Mouse (Mus musculus) heart, embryonic 10.5 days (tissue): ENCODE measurements at regions not wholly inside any gene's neighbourhood (a gene's known extent, or its start where the extent isn't known, plus 50 kb on each side); places are given as distances from the start of the nearest gene placed in this dataset.

Experiments
- DNase-seq: peaks from one replicate; pipeline ENCODE4 v3.0.0-alpha.2; 2017; ENCODE audit warnings: low spot score
- H3K27ac ChIP-seq: fragments of 300-500 bp; sonication (generic); 2 replicates; pipeline ENCODE4 v1.5.1; 2016; ENCODE audit warnings: mild to moderate bottlenecking
- H3K27me3 ChIP-seq: fragments of 300-500 bp; sonication (generic); 2 replicates; pipeline ENCODE4 v1.6.1; 2016; ENCODE audit warnings: mild to moderate bottlenecking; ENCODE audit not compliant: poor library complexity, insufficient read depth, severe bottlenecking
- H3K36me3 ChIP-seq: fragments of 300-500 bp; sonication (generic); 2 replicates; pipeline ENCODE4 v1.6.1; 2016; ENCODE audit warnings: mild to moderate bottlenecking, moderate library complexity
- H3K4me1 ChIP-seq: fragments of 300-500 bp; sonication (generic); 2 replicates; pipeline ENCODE4 v1.6.1; 2016; ENCODE audit warnings: mild to moderate bottlenecking
- H3K4me3 ChIP-seq: fragments of 300-500 bp; sonication (generic); 2 replicates; pipeline ENCODE4 v1.5.1; 2016; ENCODE audit warnings: mild to moderate bottlenecking, moderate library complexity
- H3K9me3 ChIP-seq: fragments of 300-500 bp; sonication (generic); 2 replicates; pipeline ENCODE4 v1.6.1; 2016; ENCODE audit warnings: mild to moderate bottlenecking, moderate library complexity
- WGBS: fragments of 180-500 bp; shearing (Covaris S2); methylation state at CpG from one replicate; pipeline ENCODE4 v1.1.7; 2016; 5-methylcytosine and 5-hydroxymethylcytosine counted together

- 77% methylated on average over 4 of the region's 4 CpGs for WGBS
- H3K36me3 ChIP-seq = no peaks in the 10 kb centered on the region
- H3K4me3 ChIP-seq = no peak overlapping the region
- H3K9me3 ChIP-seq = no peaks in the 10 kb centered on the region
- H3K27me3 ChIP-seq = no peaks in the 10 kb centered on the region
- no peak for DNase-seq
- H3K4me1 ChIP-seq = peaks cover 23% of the 10 kb centered on the region
- H3K27ac ChIP-seq = no peak overlapping the region
Measured at GRCm38 (mm10) chr15:62093672-62094071, 1170.9 kb upstream of the A1bg start.

- DNase-seq = no peak
- H3K9me3 ChIP-seq = no peaks in the 10 kb centered on the region
- H3K27ac ChIP-seq = peak overlapping the region; percentile 60
- WGBS = 8% methylated on average over 5 of the region's 5 CpGs
- H3K4me1 ChIP-seq = peaks cover 18% of the 10 kb centered on the region
- H3K27me3 ChIP-seq = no peaks in the 10 kb centered on the region
- no peak overlapping the region for H3K4me3 ChIP-seq
- H3K36me3 ChIP-seq = no peaks in the 10 kb centered on the region
Measured at GRCm38 (mm10) chr15:62092671-62093185, 1169.9 kb upstream of the A1bg start.

GRCm38 (mm10) chr15:62091746-62092659 is 1169.2 kb upstream of the A1bg start:
- no peak for DNase-seq
- H3K27me3 ChIP-seq = no peaks in the 10 kb centered on the region
- peaks cover 18% of the 10 kb centered on the region for H3K4me1 ChIP-seq
- H3K4me3 ChIP-seq = no peak overlapping the region
- no peaks in the 10 kb centered on the region for H3K36me3 ChIP-seq
- peak overlapping the region; percentile 60 for H3K27ac ChIP-seq
- WGBS = 36% methylated on average over 12 of the region's 12 CpGs
- H3K9me3 ChIP-seq = no peaks in the 10 kb centered on the region

- H3K36me3 ChIP-seq = no peaks in the 10 kb centered on the region
- no peak overlapping the region for H3K4me3 ChIP-seq
- H3K27me3 ChIP-seq = no peaks in the 10 kb centered on the region
- H3K4me1 ChIP-seq = peaks cover 18% of the 10 kb centered on the region
- no peak overlapping the region for H3K27ac ChIP-seq
- 79% methylated on average over 5 of the region's 5 CpGs for WGBS
- H3K9me3 ChIP-seq = no peaks in the 10 kb centered on the region
- DNase-seq = no peak
Measured at GRCm38 (mm10) chr15:62091144-62091543, 1168.3 kb upstream of the A1bg start.

- Histone ChIP-seq H3K4me1 (peaks cover 18% of the 10 kb centered on the region), H3K27ac (no peak overlapping the region), H3K9me3 (no peaks in the 10 kb centered on the region), H3K4me3 (no peak overlapping the region), H3K36me3 (no peaks in the 10 kb centered on the region), H3K27me3 (no peaks in the 10 kb centered on the region)
- WGBS = 90% methylated on average over 4 of the region's 4 CpGs
- no peak for DNase-seq
Measured at GRCm38 (mm10) chr15:62088341-62088740, 1165.5 kb upstream of the A1bg start.

- no peak for DNase-seq
- Histone ChIP-seq H3K27ac (no peak overlapping the region), H3K9me3 (no peaks in the 10 kb centered on the region), H3K27me3 (no peaks in the 10 kb centered on the region), H3K4me3 (no peak overlapping the region), H3K4me1 (peaks cover 15% of the 10 kb centered on the region), H3K36me3 (no peaks in the 10 kb centered on the region)
- 39% methylated on average over 6 of the region's 6 CpGs for WGBS
Measured at GRCm38 (mm10) chr15:62087755-62088154, 1164.9 kb upstream of the A1bg start.

- Histone ChIP-seq H3K27me3 (no peaks in the 10 kb centered on the region), H3K27ac (no peak overlapping the region), H3K4me1 (no peaks in the 10 kb centered on the region), H3K36me3 (no peaks in the 10 kb centered on the region), H3K9me3 (no peaks in the 10 kb centered on the region), H3K4me3 (no peak overlapping the region)
- DNase-seq = no peak
- WGBS = 88% methylated on average over 3 of the region's 3 CpGs
Measured at GRCm38 (mm10) chr15:62086037-62086436, 1163.2 kb upstream of the A1bg start.

GRCm38 (mm10) chr15:62083347-62083746 is 1160.5 kb upstream of the A1bg start:
- H3K4me1 ChIP-seq = peaks cover 2% of the 10 kb centered on the region; the same call in 1 of the 2 replicates
- no peaks in the 10 kb centered on the region for H3K27me3 ChIP-seq
- H3K27ac ChIP-seq = no peak overlapping the region
- DNase-seq = no peak
- 90% methylated on average over 3 of the region's 3 CpGs for WGBS
- no peak overlapping the region for H3K4me3 ChIP-seq
- H3K36me3 ChIP-seq = no peaks in the 10 kb centered on the region
- no peaks in the 10 kb centered on the region for H3K9me3 ChIP-seq

GRCm38 (mm10) chr15:62082539-62082938 is 1159.7 kb upstream of the A1bg start:
- WGBS = 92% methylated on average over 2 of the region's 2 CpGs
- no peak overlapping the region for H3K27ac ChIP-seq
- peaks cover 2% of the 10 kb centered on the region; the same call in 1 of the 2 replicates for H3K4me1 ChIP-seq
- H3K4me3 ChIP-seq = no peak overlapping the region
- DNase-seq = no peak
- no peaks in the 10 kb centered on the region for H3K36me3 ChIP-seq
- no peaks in the 10 kb centered on the region for H3K9me3 ChIP-seq
- no peaks in the 10 kb centered on the region for H3K27me3 ChIP-seq

- DNase-seq = no peak
- no peaks in the 10 kb centered on the region for H3K9me3 ChIP-seq
- no peaks in the 10 kb centered on the region for H3K36me3 ChIP-seq
- 0 out of 2 replicates have a peak overlapping the region, but pooled peaks have one; percentile 13 for H3K27ac ChIP-seq
- H3K4me1 ChIP-seq = peaks cover 2% of the 10 kb centered on the region; the same call in 1 of the 2 replicates
- WGBS = 67% methylated on average over 9 of the region's 9 CpGs
- no peak overlapping the region for H3K4me3 ChIP-seq
- H3K27me3 ChIP-seq = no peaks in the 10 kb centered on the region
Measured at GRCm38 (mm10) chr15:62079155-62080109, 1156.6 kb upstream of the A1bg start.

GRCm38 (mm10) chr15:62076552-62077234 is 1153.9 kb upstream of the A1bg start:
- 80% methylated on average over 5 of the region's 5 CpGs for WGBS
- Histone ChIP-seq H3K4me1 (peaks cover 2% of the 10 kb centered on the region; the same call in 1 of the 2 replicates), H3K27ac (no peak overlapping the region), H3K36me3 (no peaks in the 10 kb centered on the region), H3K9me3 (no peaks in the 10 kb centered on the region), H3K4me3 (no peak overlapping the region), H3K27me3 (no peaks in the 10 kb centered on the region)
- no peak for DNase-seq

- Histone ChIP-seq H3K36me3 (no peaks in the 10 kb centered on the region), H3K4me1 (peaks cover 2% of the 10 kb centered on the region; the same call in 1 of the 2 replicates), H3K27me3 (no peaks in the 10 kb centered on the region), H3K4me3 (no peak overlapping the region), H3K9me3 (no peaks in the 10 kb centered on the region), H3K27ac (no peak overlapping the region)
- WGBS = 79% methylated on average over 4 of the region's 4 CpGs
- DNase-seq = no peak
Measured at GRCm38 (mm10) chr15:62074735-62075134, 1151.9 kb upstream of the A1bg start.
